Mouse (Mus musculus): Measurements from ENCODE around the gene Jak3.
"Not testable (repeated sequence)": the region's sequence is repeated elsewhere in the genome, so short reads cannot be mapped to it uniquely, and the experiment has no call there.

The Jak3 gene

DNA sequence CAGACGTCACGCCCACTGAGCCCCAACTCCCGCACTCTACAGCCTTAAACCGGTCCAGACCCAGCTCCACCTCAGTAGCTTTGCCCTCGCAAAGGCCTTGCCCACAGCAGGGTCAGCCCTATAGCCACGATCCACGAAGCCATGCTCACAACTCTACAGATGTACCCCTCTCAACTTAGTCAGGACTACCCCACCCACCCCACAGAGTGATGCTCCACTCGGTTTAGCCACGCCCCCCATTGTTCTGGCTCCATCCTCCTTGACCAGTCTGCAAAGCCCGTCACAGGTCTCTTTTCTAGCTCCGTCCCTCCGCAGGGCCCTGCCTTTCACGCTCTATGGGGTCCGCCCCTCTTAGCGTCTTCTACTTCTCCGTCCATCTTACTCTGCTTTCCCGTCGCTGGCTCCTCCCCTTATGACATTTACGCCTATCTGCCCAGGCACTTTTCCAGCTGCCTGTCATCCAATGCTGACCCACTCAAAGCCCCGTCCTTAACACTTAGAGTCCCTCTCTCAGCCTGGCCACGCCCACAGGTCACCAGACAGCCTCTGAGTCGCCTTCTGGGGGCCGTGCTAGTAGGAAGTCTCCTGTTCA lies 10.1 kb downstream of the Jak3 start:
- DNase-seq (ENCODE audit: low read depth, low spot score), result no peak

DNA sequence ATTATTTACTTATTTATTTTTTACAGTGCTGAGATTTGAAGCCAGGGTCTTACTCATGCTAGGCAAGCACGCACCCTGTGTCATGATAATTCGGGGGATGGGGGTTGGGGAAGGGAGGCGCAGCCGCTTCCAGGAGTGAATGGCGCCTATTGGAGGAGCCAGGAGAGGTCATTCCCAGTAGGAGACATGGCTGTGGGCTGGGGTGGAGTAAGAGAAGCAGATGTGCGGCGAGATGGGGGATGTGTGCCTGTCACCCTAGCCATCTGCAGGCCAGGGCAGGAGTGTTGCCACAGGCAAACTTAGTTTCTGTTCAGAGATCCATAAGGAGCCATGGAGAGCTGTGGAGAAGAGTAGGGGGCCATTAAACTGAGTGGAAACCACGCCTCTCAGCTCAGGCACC lies 11.5 kb downstream of the Jak3 start:
- DNase-seq (ENCODE audit: low read depth, low spot score), result no peak

DNA sequence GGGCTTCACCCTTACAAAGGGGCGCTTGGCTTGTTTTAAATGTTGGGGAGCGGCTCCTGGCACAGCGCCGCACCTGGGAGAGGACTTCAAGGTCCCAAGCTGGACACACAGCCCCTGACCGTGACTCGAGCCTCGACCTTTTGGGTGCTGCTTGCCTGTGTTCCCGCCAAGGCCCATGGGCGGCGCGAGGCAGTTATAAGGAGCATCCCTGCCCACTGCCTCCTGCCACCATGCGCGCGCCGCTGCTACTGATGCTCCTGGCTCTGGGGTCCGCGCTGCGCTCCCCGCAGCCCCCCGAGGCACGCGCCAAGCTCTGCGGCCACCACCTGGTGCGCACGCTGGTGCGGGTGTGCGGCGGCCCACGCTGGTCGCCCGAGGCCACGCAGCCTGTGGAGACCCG lies 12.9 kb downstream of the Jak3 start, which contains the start of gene Insl3:
Insl3 (plus strand) TSS at position 187 of the 400 bp plus-strand sequence.
- DNase-seq (ENCODE audit: low read depth, low spot score), result no peak

DNA sequence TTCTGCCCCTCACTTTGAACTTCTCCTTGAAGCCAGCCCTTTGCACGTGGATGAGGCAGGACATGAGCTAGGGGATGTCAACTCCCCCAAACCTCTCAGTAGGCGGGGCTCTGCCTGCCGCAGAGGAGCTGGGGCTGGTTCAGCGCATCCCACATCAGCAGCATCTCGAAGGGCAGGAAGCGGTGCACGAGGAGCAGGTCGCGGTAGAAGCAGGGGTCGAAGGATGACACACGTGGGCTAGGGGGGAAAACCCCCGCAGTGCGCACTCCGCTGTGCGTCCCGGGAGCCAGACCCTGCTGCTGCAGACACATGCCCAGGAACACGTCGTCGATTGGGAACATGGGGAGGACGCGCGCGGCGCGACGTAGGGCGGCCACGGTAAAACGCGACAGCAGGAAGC lies 16.4 kb downstream of the Jak3 start:
- DNase-seq (ENCODE audit: low read depth, low spot score), result no peak

DNA sequence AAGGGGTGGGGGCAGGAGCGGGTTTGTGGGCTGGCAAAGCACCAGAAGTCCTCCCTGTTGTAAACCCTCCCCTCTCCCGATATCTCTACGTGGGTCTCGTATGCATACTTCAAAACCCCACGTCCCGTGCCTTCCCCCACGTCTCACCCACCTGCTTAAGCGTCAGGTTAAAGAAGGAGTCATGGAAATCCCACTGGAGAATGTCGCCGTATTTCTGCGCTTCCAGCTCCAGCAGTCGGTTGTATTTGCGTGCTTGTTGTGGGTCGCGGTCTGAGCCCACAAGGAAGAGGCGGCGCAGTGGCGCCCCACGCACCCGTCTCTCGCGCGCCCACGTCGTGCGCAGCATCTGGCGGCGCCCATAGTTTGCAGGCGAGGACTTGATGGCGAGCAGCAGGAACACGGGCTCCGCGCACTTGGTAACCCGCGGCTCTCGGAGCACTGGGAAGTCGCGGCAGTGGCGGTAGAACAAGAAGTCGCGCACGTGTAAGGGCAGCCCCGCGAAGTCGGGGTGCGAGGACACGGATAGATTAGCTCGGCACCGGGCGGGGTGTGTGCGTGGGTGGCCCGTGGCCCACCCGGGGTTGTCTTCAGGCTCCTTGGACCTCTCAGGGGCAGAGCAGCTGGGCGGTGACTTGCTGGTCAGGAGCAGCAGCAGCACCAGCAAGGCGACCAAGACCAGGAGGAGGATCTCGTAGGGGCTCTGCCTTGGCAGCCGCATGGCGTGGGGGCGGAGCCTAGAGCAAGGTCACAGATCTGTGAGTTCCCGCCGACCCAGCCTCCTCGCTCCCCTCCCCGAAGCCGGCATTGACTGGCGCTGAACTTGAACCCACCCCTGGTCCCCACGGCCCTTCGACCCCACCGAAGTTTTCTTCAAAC lies 17.3 kb downstream of the Jak3 start:
- DNase-seq (ENCODE audit: low read depth, low spot score), result no peak

- not testable (repeated sequence) for DNase-seq (ENCODE audit: low read depth, low spot score)
These were observed 19.4 kb downstream of the Jak3 start for GRCm38 (mm10) chr8:71695456-71695855.

DNA sequence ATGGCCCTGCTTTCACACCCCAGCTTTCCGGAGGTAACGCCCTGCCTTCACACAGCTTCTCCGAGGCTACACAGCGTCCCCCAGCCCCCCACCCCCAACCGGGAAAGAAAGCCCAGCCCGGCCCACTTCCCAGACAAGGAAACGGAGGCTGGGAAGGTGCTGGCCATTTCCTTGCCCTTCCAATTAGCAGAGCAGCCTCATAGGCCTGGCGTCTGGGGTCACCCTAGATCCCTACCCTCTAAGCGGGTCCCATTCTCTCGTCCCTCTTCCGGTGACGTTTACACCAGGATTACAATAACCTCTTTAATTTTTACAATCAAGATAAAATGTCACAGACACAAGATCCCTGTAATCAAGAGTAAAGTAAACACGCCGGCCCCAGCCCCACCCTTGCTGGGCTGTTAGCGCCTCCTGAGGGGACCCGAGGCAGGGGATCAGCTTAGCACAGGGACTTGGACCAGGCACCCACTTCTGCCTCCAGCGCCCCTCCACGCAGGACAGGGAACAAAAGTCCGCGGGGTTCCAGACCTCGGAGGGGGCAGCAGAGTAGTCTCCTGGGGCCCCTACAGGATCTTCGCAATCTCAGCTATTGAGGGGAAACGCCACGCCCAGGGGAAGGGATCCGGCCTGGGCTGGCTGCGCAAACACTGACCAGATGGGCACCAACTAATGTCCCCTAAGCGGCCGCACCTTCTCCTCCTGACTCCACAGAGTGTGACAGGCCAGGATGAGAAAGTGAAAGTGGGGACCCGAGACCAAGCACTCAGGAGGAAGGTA lies 24.6 kb downstream of the Jak3 start:
- DNase-seq (ENCODE audit: low read depth, low spot score), result no peak

DNA sequence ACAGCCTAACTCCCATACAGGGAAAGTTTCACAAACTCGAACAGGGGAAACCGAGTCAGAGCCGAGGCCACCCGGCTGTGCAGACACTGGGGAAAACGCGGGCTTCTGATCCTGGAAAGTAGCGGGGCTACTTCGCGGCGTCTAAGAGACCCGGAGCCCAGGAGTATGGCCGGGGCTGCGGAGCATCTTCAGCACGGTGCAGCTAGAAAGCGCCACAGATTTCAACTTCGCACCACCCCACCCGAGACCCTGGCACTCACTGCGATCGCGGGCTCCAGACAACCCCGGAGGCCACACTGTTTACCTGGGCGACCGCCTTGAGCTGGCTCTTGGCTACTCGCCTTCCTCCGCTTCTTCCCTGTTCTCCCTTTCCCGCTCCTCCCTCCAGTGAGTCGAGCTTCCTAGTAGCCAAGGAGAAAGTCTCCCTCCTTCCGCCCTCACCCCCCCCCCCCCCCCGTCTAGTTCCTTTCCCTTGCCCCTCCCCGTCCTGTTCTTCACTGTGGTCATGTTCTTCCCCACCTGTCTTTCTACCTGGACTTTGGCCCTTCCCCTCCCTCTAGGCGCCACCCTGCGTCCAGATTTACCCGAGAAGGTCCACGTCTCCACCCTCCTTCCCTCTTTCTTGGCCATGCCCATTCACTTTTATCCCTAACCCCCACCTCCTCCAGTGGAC lies 25.5 kb downstream of the Jak3 start, which contains the start of gene B3gnt3:
B3gnt3 (minus strand) TSS at position 376 of the 673 bp plus-strand sequence.
- DNase-seq (ENCODE audit: low read depth, low spot score), result no peak

DNA sequence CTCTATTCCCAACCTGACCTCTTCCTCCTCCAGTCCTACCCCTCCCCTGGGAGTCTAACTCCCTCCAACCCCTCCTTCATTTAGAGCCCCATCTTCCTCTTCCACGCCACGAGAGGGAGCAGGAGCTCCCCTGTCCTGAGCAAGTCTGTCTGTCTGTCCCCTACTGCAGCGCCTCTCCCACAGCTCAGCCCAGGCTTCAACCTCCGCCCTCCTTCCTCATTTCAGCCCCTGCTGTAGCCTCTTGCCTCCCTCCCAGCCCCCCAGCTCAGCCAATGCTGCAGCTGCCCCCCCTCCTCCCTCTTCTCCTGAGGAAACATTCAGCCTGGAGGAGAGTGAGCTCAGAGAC lies 26.0 kb downstream of the Jak3 start:
- no peak for DNase-seq (ENCODE audit: low read depth, low spot score)

DNA sequence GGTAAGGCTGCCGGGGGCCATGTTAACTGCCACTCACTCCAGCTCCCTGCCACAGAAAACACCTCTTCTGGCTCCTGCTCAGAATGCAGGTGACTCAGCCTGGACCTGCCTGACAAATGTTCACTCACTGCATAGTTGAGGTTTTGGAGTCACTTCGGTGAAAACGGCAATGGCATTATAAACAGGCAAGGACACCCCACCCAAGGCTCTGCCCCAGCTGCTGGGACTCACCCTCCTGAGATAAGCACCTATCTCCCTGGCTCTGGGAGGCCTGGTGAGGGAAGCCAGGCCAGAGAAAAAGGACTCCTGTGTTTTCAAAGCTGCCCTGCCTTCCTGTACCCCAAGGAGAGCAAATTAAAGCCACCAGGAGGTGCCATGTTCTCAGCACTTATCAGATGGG lies 26.8 kb downstream of the Jak3 start:
- DNase-seq (ENCODE audit: low read depth, low spot score), result no peak

DNA sequence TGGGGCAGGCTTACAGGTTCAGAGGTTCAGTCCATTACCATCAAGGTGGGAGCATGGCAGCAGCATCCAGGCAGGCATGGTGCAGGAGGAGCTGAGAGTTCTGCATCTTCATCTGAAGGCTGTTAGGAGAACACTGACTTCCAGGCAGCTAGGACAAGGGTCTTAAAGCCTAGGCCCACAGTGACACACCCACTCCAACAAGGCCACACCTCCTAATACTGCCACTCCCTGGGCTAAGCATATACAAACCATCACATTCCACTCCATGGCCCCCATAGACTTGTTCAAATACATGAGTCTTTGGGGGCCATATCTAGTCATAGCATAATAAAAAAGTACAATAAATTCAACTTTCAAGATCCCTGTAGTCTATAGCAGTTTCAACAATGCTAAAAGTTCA lies 27.3 kb downstream of the Jak3 start:
- not testable (repeated sequence) for DNase-seq (ENCODE audit: low read depth, low spot score)

GRCm38 (mm10) chr8:71707874-71708273 lies 31.8 kb downstream of the Jak3 start:
- DNase-seq (ENCODE audit: low read depth, low spot score), result peak; percentile 46

DNA sequence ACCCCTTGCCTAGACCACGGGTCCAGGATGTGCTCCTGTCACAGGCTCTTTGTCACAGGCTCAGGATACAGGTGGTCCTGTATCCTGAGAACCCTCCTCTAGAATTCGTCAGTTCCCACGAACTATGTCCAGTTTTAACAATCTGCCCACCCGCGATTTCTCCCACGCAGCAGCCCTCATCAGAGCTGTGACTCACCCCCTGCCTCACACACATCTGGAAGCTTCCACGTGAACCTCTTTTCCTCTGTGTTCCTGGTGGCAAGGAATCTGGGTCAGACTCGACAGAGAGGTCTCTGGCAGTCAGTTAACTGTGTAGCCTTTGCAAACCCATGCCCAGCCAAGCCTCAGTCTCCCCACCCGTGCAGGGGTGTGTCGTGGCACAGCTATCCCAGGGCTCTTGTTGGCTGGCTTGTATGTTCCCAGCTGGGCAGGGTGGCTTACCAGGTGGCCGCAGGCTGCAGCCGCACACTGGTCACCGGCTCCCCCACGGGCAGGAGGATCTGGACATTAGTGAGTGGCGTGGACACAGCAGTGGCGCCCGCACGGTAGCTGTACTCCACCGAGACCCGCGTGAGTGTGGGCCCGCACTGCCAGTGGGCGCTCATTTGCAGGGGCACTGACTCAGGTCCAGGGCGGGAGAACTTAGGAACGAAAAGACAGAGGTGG lies 33.2 kb downstream of the Jak3 start:
- no peak for DNase-seq (ENCODE audit: low read depth, low spot score)

GRCm38 (mm10) chr8:71709800-71710446 lies 33.8 kb downstream of the Jak3 start:
- DNase-seq (ENCODE audit: low read depth, low spot score), result peak; percentile 62

DNA sequence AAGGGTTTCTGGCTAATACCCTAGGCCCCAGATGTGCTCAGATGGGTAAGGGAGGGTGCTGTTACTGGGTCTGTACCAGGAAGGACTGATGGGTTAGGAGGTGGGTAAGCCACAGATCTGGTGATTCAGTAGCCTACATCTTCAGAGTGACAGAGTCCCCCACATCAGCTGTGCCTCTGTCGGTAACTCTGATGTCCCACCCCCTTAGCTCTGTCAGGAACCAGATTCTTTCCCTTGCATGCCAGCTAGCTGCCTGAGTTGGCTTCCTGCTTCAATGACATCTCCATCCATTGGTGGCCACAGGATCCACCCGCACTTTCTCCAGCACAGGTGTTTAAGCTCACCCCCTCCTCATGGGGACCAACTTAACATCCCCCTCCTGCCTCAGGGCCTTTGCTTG lies 35.5 kb downstream of the Jak3 start:
- DNase-seq (ENCODE audit: low read depth, low spot score), result no peak

GRCm38 (mm10) chr8:71715531-71715930 lies 39.4 kb downstream of the Jak3 start:
- DNase-seq (ENCODE audit: low read depth, low spot score), result no peak

DNA sequence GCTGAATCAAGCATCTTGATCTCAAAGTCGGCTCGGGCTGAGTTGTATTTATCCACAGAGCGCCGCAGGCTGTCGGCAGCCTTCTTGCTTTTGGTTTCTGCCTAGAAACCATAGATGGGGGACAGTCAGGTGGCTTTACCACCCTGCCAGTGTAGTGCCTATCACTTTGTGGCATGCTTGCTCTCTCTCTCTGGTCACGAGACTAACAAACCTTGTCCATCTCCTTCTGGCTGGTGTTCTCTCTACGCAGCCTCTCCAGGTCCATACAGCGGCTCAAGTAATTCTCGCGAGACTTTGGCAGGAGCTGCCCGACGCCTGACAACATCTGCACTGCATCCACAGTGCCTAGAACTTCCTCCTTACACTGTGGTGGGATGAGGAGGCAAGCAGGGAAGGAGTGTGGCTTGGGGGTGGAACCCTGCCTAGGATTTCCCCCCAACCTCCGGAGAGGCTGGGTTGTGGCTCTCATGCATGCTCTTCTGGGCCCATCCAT lies 40.5 kb downstream of the Jak3 start:
- no peak for DNase-seq (ENCODE audit: low read depth, low spot score)

- no peak for DNase-seq (ENCODE audit: low read depth, low spot score)
These were observed 41.0 kb downstream of the Jak3 start for GRCm38 (mm10) chr8:71717096-71717495.

GRCm38 (mm10) chr8:71718252-71718651 lies 42.2 kb downstream of the Jak3 start:
- no peak for DNase-seq (ENCODE audit: low read depth, low spot score)

GRCm38 (mm10) chr8:71719218-71719617 lies 43.1 kb downstream of the Jak3 start:
- no peak for DNase-seq (ENCODE audit: low read depth, low spot score)

Data from embryo, embryonic 11.5 days (tissue).